Mouse (Mus musculus): Measurements from ENCODE around the gene Rexo5.

Gene Rexo5

DNA sequence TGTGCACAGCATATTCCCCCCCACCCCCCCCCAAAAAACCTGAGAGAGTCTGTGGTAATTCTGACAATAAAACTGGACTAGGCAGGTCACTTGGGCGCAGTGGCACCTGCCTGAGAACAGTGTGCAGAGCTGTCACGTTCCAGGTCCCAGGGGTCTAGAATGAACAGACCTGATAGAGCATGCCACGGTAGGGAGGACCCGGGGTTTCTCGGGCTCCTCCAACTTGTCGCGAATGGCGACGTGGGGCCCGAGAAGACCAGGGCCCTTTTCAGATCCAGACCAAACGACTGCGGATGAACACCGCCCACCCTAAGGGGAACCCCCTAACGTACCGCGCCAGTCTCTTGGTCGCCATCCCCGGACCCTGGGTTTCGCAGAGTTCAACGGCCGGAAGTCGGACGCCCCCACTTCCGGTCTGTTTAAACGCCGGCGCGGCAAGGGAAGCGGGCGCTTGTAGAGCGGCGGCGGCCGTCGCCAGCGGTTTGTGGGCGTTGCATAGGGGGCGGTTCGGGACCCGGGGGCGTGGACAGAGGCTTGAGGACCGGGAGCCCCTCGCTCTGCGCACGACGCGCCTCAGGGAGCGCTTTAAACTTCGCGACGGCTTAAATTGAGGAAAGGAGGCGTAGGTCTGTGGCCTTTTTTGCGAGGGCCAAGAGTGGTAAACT lies at the start of gene Rexo5, which contains the start of gene Eri2:
Rexo5 (plus strand) TSS at position 421 of the 665 bp plus-strand sequence.
Eri2 (minus strand) TSS at position 473 of the 665 bp plus-strand sequence.
- peak; percentile 93 for DNase-seq (ENCODE audit: low spot score)

DNA sequence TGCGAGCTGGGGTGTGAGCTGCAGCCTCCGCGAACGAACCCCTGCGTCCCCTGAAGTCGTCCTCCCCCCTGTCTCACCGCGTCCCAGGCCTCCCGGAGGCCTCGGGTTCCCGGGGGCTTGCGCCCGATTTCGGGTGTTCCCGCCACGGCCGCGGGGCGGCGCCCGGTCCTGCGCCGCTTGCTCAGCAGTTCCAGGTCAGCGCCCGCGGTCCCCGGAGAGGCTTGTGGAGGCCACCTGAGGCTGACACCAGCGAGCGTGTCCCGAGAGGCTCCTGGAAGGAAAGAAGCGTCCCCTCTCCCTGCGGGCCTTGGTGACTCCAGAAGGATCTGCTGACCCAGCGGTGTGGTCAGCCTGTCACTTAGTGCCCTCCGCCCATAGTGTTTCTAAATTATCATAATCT lies 49.5 kb upstream of the Rexo5 start:
- DNase-seq (ENCODE audit: low spot score) = no peak

GRCm38 (mm10) chr7:119745869-119746268 lies 47.9 kb upstream of the Rexo5 start:
- DNase-seq (ENCODE audit: low spot score) = no peak

- DNase-seq (ENCODE audit: low spot score) = no peak
These were observed 45.0 kb upstream of the Rexo5 start for GRCm38 (mm10) chr7:119748761-119749160.

- DNase-seq (ENCODE audit: low spot score) = no peak
These were observed 43.9 kb upstream of the Rexo5 start for GRCm38 (mm10) chr7:119749942-119750341.

GRCm38 (mm10) chr7:119753696-119754095 lies 40.1 kb upstream of the Rexo5 start:
- no peak for DNase-seq (ENCODE audit: low spot score)

DNA sequence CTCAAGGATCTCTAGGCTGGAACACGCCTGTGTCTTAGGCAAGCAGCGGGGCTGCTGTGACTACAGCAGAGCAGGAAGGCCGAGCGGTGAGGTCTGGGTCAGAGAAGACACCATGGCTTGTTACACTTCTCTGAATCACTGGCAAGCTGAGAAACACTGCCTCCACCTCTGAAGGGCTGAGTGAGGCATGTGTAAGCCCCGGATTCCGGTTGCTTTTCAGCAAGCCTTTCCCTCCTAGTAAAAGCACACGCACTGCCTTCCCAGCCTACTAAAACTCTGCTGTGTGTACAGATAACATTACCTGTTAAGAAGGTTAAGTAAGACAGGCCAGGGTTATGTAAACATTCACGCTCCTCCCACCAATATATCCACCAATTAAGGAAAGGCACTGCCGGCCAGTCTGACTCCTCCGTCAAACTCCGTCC lies 33.3 kb upstream of the Rexo5 start, which contains the start of gene Acsm3:
Acsm3 (plus strand) TSS at position 397 of the 425 bp plus-strand sequence.
- no peak for DNase-seq (ENCODE audit: low spot score)

- DNase-seq (ENCODE audit: low spot score) = no peak
These were observed 31.6 kb upstream of the Rexo5 start for GRCm38 (mm10) chr7:119762166-119762697.

DNA sequence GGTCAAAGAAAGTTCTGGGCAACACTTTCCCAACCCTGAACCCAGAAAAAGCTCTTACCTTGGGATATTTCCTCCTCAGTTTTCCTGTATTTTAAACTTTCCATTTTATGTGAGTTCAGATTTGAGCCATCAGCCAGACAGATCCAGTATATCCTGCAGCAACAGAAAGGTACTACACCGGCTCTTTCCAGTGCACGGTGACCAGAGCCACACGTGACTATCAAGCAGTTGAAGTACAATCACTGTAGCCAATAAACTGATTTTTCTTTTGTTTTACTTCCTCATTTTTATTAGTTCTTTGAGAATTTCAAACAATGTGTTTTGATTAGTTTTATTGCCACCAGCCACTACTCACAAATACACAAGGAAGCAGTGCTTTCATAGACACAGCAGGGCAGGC lies 29.4 kb upstream of the Rexo5 start:
- DNase-seq (ENCODE audit: low spot score) = no peak

DNA sequence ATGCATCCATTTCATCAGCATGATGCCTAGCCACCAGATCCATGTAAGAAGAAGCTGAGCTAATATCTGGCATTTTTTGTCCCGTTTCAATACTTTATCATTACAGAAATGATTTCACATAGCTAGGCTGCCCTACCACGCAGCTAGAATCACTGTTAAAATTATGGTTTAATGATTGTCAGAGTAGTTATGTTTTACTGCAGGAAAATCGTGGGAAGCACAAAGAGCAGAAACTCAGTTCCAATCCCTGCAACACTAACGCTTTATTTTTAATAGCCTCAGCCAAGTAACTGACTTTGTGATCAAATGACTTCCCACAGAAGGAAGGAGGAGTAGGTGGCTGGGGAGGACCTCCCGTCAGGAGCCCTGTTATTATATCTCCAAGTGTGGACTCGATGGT lies 26.8 kb upstream of the Rexo5 start:
- DNase-seq (ENCODE audit: low spot score) = no peak

- DNase-seq (ENCODE audit: low spot score) = no peak
These were observed 23.9 kb upstream of the Rexo5 start for GRCm38 (mm10) chr7:119769895-119770294.

GRCm38 (mm10) chr7:119783453-119783852 lies 10.4 kb upstream of the Rexo5 start:
- DNase-seq (ENCODE audit: low spot score) = no peak

GRCm38 (mm10) chr7:119784908-119785307 lies 8.9 kb upstream of the Rexo5 start:
- DNase-seq (ENCODE audit: low spot score) = no peak

- peak; percentile 57 for DNase-seq (ENCODE audit: low spot score)
These were observed 4.8 kb upstream of the Rexo5 start for GRCm38 (mm10) chr7:119789024-119789423.

- DNase-seq (ENCODE audit: low spot score) = no peak
These were observed 439 bp downstream of the Rexo5 start for GRCm38 (mm10) chr7:119794251-119794638.

DNA sequence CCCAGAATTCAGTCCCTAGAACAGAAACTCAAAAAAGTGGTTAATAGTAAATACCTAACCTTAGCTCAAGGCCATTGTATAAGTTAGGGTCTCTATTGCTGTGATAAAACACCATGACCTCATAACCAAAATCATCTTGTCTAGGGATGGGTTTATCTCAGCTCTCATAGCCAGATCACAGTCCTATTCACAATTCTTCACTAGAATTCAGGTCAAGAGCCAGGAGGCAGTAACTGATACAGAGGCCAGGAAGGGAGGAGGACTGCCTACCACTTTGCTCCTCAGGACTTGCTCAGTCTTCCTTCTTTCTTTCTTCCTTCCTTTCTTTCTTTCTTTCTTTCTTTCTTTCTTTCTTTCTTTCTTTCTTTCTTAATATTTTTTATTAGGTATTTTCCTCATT lies 1.5 kb downstream of the Rexo5 start:
- DNase-seq (ENCODE audit: low spot score) = no peak

GRCm38 (mm10) chr7:119800488-119800887 lies 6.7 kb downstream of the Rexo5 start:
- no peak for DNase-seq (ENCODE audit: low spot score)

DNA sequence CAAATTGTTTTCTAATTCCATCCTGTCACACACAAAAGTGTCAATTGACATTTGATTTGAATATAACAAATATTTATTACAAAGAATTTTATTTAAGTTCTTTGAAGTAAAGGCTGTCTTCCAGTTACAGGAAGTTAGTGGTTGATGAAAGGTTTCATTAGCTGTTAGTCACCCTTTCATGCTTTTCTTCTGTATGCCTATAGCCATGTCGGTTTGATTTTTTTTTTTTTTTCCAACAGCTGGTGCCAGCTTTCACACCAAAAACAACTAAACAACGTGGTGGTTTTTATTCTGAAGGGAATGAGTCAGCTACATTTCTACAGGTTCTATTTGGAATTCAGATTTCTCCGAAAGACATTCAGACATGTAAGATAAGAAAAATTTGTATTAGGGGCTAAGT lies 7.2 kb downstream of the Rexo5 start:
- no peak for DNase-seq (ENCODE audit: low spot score)

DNA sequence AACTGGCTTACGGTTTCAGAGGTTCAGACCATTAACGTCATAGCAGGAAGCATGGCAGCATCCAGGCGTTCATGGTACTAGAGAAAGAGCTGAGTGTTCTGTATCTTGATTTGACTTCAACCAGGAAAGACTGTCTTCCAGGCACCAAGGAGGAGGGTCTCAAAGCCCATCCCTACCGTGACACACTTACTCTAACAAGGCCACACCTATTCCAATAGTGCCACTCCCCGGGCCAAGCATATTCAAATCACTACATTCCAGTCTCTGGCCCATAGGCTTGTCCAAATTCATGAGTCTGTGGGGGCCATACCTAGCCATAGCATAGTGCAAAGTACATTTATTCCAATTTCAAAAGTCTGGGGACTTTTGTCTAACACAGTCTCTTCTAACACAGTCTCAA lies 13.6 kb downstream of the Rexo5 start:
- no peak for DNase-seq (ENCODE audit: low spot score)

GRCm38 (mm10) chr7:119808723-119809122 lies 14.9 kb downstream of the Rexo5 start:
- no peak for DNase-seq (ENCODE audit: low spot score)

- DNase-seq (ENCODE audit: low spot score) = no peak
These were observed 41.6 kb downstream of the Rexo5 start for GRCm38 (mm10) chr7:119835371-119835770.

DNA sequence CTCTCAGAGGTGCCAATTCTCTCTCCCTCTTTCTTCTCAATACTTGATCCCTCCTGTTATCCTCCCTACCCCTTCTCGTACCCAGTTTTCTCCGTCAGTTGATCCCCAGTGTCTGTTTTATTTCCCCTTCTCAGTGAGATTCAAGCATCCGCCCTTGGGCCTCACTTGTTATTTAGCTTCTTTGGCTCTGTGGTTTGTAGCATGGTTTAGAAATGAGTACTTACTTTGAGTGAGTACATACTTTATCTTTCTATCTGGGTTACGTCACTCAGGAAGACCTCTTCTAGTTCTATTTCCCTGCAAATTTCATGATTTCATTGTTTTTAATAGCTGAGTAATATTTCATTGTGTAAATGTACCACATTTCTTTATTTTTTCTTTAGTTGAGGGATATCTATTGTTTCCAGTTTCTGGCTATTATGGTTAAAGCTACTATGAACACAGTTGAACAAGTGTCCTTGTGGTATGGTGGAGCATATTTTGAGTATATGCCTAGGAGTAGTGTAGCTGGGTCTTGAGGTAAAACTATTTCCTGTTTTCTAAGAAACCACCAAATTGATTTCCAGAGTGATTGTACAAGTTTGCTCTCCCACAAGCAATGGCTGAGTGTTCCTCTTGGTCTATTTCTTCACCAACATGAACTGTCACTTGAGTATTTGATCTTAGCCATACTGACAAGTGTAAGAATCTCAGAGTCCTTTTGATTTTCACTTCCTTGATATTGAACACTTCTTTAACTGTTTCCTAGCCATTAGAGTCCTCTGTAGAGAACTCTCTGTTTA lies 42.4 kb downstream of the Rexo5 start:
- DNase-seq (ENCODE audit: low spot score) = no peak

GRCm38 (mm10) chr7:119841820-119842449 lies 48.1 kb downstream of the Rexo5 start:
- no peak for DNase-seq (ENCODE audit: low spot score)
